In the genomic region with DNA sequence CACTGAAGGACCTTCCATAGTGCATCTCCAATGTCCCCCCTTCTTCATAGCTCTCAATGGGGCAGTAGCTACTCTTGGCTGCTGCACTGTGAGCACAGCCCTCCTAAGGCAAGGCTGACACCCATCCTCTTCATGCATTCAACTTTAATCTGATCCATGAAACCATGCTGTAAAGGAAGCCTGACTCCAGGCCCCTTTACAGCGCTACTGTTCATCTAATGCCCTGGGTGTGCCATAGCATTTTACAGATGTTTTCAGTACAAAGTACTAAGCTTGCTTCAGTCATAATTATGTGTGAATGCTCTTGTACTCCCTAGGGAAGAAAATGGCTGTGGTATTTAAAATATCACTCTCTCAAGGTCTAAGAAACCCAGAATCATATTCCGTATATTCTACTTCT, we compare ENCODE assay signal across 23 mouse cellular contexts. TPM values are rescaled to one million over a fixed set of nuclear protein-coding genes. Genes with fewer than 3 reads are reported as not detected.
DNase-seq lines count a peak whose midpoint lies in the region; ATAC-seq and TF ChIP-seq lines count a peak whose summit lies in the region.
"Had no signal": no experiment of that assay in that cellular context is flagged by ENCODE, and none has a peak within 500 bp of the region (broad histone marks: within the 10 kb centered on the region; RNA-seq: fewer than 3 reads in every experiment).

No protein-coding gene starts in this region.

- 0 out of 2 replicates have a peak, but pooled peaks have one; percentile 61 for ATAC-seq in intestine, embryonic 15.5 days
- ATAC-seq in intestine, embryonic 16.5 days = peak; percentile 66
- ATAC-seq in intestine, postnatal 0 days = peak; percentile 71
- ATAC-seq: activated CD4-positive, CD25-positive, alpha-beta regulatory T cell, adult 4 months; CD4-positive, CD25-positive, alpha-beta regulatory T cell, adult 4 months; Patski had no signal

- TF ChIP-seq CTCF in intestine, postnatal 0 days (IDR thresholded peaks at IDR 0.05; ENCODE audit: low read depth) = no peak

- DNase-seq in gastrocnemius, adult 8-10 months (ENCODE audit: low spot score in 2 of 2) = no peak
- no peak for DNase-seq in ovary, postnatal 14 days (ENCODE audit: low spot score)
- no peak for DNase-seq in embryonic facial prominence, embryonic 10.5 days (ENCODE audit: low spot score)
- DNase-seq: adrenal gland, adult 2 months; adrenal gland, adult 8-10 months; adrenal gland, postnatal 10 days; adrenal gland, postnatal 14 days; adrenal gland, postnatal 25 days; adrenal gland, postnatal 36 days; B cell, adult 2 months; cerebellum, adult 11 months; cerebellum, adult 11-12 months; cerebellum, adult 18-20 months had no signal

- no peak overlapping the region for H3K4me2 ChIP-seq in intestine, embryonic 15.5 days (replicated peaks)
- no peak overlapping the region for H3K4me2 ChIP-seq in intestine, embryonic 16.5 days (ENCODE audit: low read depth, low read length)
- no peak overlapping the region for H3K4me2 ChIP-seq in intestine, postnatal 0 days (replicated peaks; ENCODE audit: low read depth)

- no peak overlapping the region for H3K27ac ChIP-seq in intestine, embryonic 15.5 days
- H3K27ac ChIP-seq in intestine, embryonic 16.5 days (ENCODE audit: low read length) = no peak overlapping the region
- H3K27ac ChIP-seq in intestine, postnatal 0 days (ENCODE audit: low read depth, low read length) = no peak overlapping the region
- H3K27ac ChIP-seq in embryonic facial prominence, embryonic 10.5 days (replicated peaks) = no peak overlapping the region

- no peaks in the 10 kb centered on the region for H3K27me3 ChIP-seq in intestine, embryonic 15.5 days (replicated peaks)
- H3K27me3 ChIP-seq in intestine, embryonic 16.5 days (replicated peaks; ENCODE audit: control insufficient read depth, insufficient read depth, low read length) = no peaks in the 10 kb centered on the region
- no peaks in the 10 kb centered on the region for H3K27me3 ChIP-seq in intestine, postnatal 0 days (replicated peaks; ENCODE audit: control insufficient read depth, insufficient read depth, low read length)
- no peaks in the 10 kb centered on the region for H3K27me3 ChIP-seq in embryonic facial prominence, embryonic 10.5 days (replicated peaks; ENCODE audit: low read depth, poor library complexity, severe bottlenecking)
- H3K27me3 ChIP-seq: CH12.LX, Patski had no signal

- 96% methylated on average over 2 of the region's 2 CpGs for WGBS in intestine, embryonic 15.5 days
- 90% methylated on average over 2 of the region's 2 CpGs for WGBS in intestine, embryonic 16.5 days
- 67% methylated on average over 2 of the region's 2 CpGs for WGBS in intestine, postnatal 0 days
- WGBS in embryonic facial prominence, embryonic 10.5 days = 91% methylated on average over 2 of the region's 2 CpGs

- H3K36me3 ChIP-seq in intestine, embryonic 15.5 days = no peaks in the 10 kb centered on the region
- no peaks in the 10 kb centered on the region for H3K36me3 ChIP-seq in intestine, embryonic 16.5 days (ENCODE audit: control insufficient read depth, insufficient read depth, low read length)
- no peaks in the 10 kb centered on the region for H3K36me3 ChIP-seq in intestine, postnatal 0 days (ENCODE audit: control insufficient read depth, insufficient read depth)
- H3K36me3 ChIP-seq in embryonic facial prominence, embryonic 10.5 days (replicated peaks) = no peaks in the 10 kb centered on the region
- H3K36me3 ChIP-seq: G1E had no signal

- no peak overlapping the region for H3K4me3 ChIP-seq in intestine, embryonic 15.5 days (replicated peaks)
- H3K4me3 ChIP-seq in intestine, embryonic 16.5 days (ENCODE audit: low read length) = no peak overlapping the region
- H3K4me3 ChIP-seq in intestine, postnatal 0 days (ENCODE audit: low read depth, low read length) = no peak overlapping the region
- no peak overlapping the region for H3K4me3 ChIP-seq in embryonic facial prominence, embryonic 10.5 days

- no peaks in the 10 kb centered on the region for H3K4me1 ChIP-seq in intestine, embryonic 15.5 days (replicated peaks)
- no peaks in the 10 kb centered on the region for H3K4me1 ChIP-seq in intestine, embryonic 16.5 days (ENCODE audit: control insufficient read depth, insufficient read depth, low read length)
- no peaks in the 10 kb centered on the region for H3K4me1 ChIP-seq in intestine, postnatal 0 days (replicated peaks; ENCODE audit: control insufficient read depth, insufficient read depth, low read length)
- H3K4me1 ChIP-seq in embryonic facial prominence, embryonic 10.5 days = no peaks in the 10 kb centered on the region

- no peaks in the 10 kb centered on the region for H3K9me3 ChIP-seq in intestine, embryonic 15.5 days
- H3K9me3 ChIP-seq in intestine, embryonic 16.5 days (ENCODE audit: control insufficient read depth, low read length) = no peaks in the 10 kb centered on the region
- no peaks in the 10 kb centered on the region for H3K9me3 ChIP-seq in intestine, postnatal 0 days (ENCODE audit: control insufficient read depth)
- no peaks in the 10 kb centered on the region for H3K9me3 ChIP-seq in embryonic facial prominence, embryonic 10.5 days

- no peak overlapping the region for H3K9ac ChIP-seq in intestine, embryonic 15.5 days
- H3K9ac ChIP-seq in intestine, embryonic 16.5 days (ENCODE audit: low read depth, low read length) = no peak overlapping the region
- H3K9ac ChIP-seq in intestine, postnatal 0 days (ENCODE audit: low read depth, low read length) = no peak overlapping the region

RNA-seq across cellular contexts. Expression of gene Adcy2, which starts 23.9 kb away (rescaled TPM):
- 4.7 and 4.8 TPM in 2 replicates for polyA plus RNA-seq in intestine, embryonic 15.5 days (2015; fragmentation: Nextera tagmentation; extraction: Ambion mirVana)
- polyA plus RNA-seq in intestine, embryonic 16.5 days (2015; fragmentation: Nextera tagmentation; extraction: Ambion mirVana) = 1.1 and 1.5 TPM in 2 replicates
- 1.2 and 1.3 TPM in 2 replicates for polyA plus RNA-seq in intestine, postnatal 0 days (2015; fragmentation: Nextera tagmentation; extraction: Ambion mirVana)
- total RNA-seq in gastrocnemius, adult 8-10 months (2022) = 10 to 100 TPM; 42.3 to 48.5 (median 46.4) TPM
- 0.54 and 0.66 TPM in 2 replicates for polyA plus RNA-seq in embryonic facial prominence, embryonic 10.5 days (2016; fragmentation: Nextera tagmentation; extraction: Ambion mirVana)
- total RNA-seq: CH12.LX, MEL had no signal
- polyA plus RNA-seq: activated CD4-positive, CD25-positive, alpha-beta regulatory T cell, adult 4 months; C2C12; CD4-positive, CD25-positive, alpha-beta regulatory T cell, adult 4 months; G1E had no signal
